Mouse (Mus musculus) intestine, embryonic 14.5 days (tissue): ENCODE results near the gene Gm17720. TPM values are rescaled to one million over a fixed set of nuclear protein-coding genes. Genes with fewer than 3 reads are reported as not detected.
A peak's percentile ranks its signal among the peaks of the same experiment; 100 is the strongest.

Experiments used
- ATAC-seq: fragments of 200-750 bp; cut with Nextera tagmentation; replicated peaks from 2 replicates; pipeline ENCODE4 v1.8.0; 2017; ENCODE audit warnings: low read depth, moderate number of reproducible peaks, moderate TSS enrichment, moderate library complexity; ENCODE audit not compliant: low FRiP score, low TSS enrichment
- DNase-seq: peaks from one replicate; pipeline ENCODE4 v3.0.0-alpha.2; 2018; ENCODE audit warnings: low spot score
- H3K27ac ChIP-seq: fragments of 300-500 bp; sonication (generic); 2 replicates; pipeline ENCODE4 v1.5.1; 2014; ENCODE audit warnings: low read depth, mild to moderate bottlenecking, control low read depth
- H3K27me3 ChIP-seq: fragments of 300-500 bp; sonication (generic); replicated peaks from 2 replicates; pipeline ENCODE4 v1.6.1; 2014; ENCODE audit warnings: low read length, control low read depth; ENCODE audit not compliant: control insufficient read depth, insufficient read depth
- H3K36me3 ChIP-seq: fragments of 300-500 bp; sonication (generic); 2 replicates; pipeline ENCODE4 v1.6.1; 2014; ENCODE audit warnings: low read length, control low read depth; ENCODE audit not compliant: control insufficient read depth, insufficient read depth
- H3K4me1 ChIP-seq: fragments of 300-500 bp; sonication (generic); replicated peaks from 2 replicates; pipeline ENCODE4 v1.6.1; 2014; ENCODE audit warnings: low read length, control low read depth, mixed read lengths; ENCODE audit not compliant: control insufficient read depth, insufficient read depth
- H3K4me2 ChIP-seq: fragments of 300-500 bp; sonication (generic); 2 replicates; pipeline ENCODE4 v1.6.1; 2014; ENCODE audit warnings: low read length
- H3K4me3 ChIP-seq: fragments of 300-500 bp; sonication (generic); 2 replicates; pipeline ENCODE4 v1.5.1; 2014; ENCODE audit warnings: low read depth, low read length, control low read depth, mixed read lengths
- H3K9ac ChIP-seq: fragments of 300-500 bp; sonication (generic); 2 replicates; pipeline ENCODE4 v1.6.1; 2014; ENCODE audit warnings: mild to moderate bottlenecking, low read length
- H3K9me3 ChIP-seq: fragments of 300-500 bp; sonication (generic); 2 replicates; pipeline ENCODE4 v1.6.1; 2016; ENCODE audit warnings: low read length, control low read depth; ENCODE audit not compliant: control insufficient read depth
- WGBS: fragments of 180-500 bp; shearing (Covaris S2); extraction: QIAGEN DNeasy Blood & Tissue Kit; methylation state at CpG from one replicate; pipeline ENCODE4 v1.1.7; 2014; 5-methylcytosine and 5-hydroxymethylcytosine counted together
- polyA plus RNA-seq: library from polyadenylated mRNA; unstranded; fragments of >200 nt; fragmentation: Nextera tagmentation; extraction: Ambion mirVana; gene quantifications from 2 replicates; pipeline ENCODE4 v1.2.1, GENCODE M21; 2014

The Gm17720 gene
- polyA plus RNA-seq, result not detected in 2 replicates

GRCm38 (mm10) chr8:110102653-110103052, at the start of gene Gm17720:
Gene Gm17720, minus strand, starts transcription at chr8:110102753.
- 93% methylated on average over 3 of the region's 3 CpGs for WGBS
- DNase-seq (no peak), ATAC-seq (no peak)
- Histone ChIP-seq H3K4me2 (no peak within 1 kb of the TSS), H3K27me3 (no peaks in the 10 kb centered on the region), H3K9me3 (no peaks in the 10 kb centered on the region), H3K9ac (no peak within 1 kb of the TSS), H3K4me1 (no peaks in the 10 kb centered on the region), H3K27ac (no peak within 1 kb of the TSS), H3K4me3 (no peak within 1 kb of the TSS), H3K36me3 (no peaks in the 10 kb centered on the region)

GRCm38 (mm10) chr8:110145538-110145937, 43.0 kb upstream of the Gm17720 start:
- DNase-seq, result peak; percentile 72
- Histone ChIP-seq H3K9ac (no peak overlapping the region), H3K4me3 (no peak overlapping the region), H3K27ac (no peak overlapping the region), H3K27me3 (no peaks in the 10 kb centered on the region), H3K9me3 (no peaks in the 10 kb centered on the region), H3K4me2 (no peak overlapping the region), H3K4me1 (no peaks in the 10 kb centered on the region), H3K36me3 (no peaks in the 10 kb centered on the region)
- 0% methylated on average over 4 of the region's 4 CpGs for WGBS
- no peak for ATAC-seq

GRCm38 (mm10) chr8:110140770-110141169, 38.2 kb upstream of the Gm17720 start:
- no peaks in the 10 kb centered on the region for H3K9me3 ChIP-seq
- no peak overlapping the region for H3K9ac ChIP-seq
- H3K4me2 ChIP-seq, result no peak overlapping the region
- 73% methylated on average over 4 of the region's 4 CpGs for WGBS
- DNase-seq (no peak), ATAC-seq (no peak)
- no peaks in the 10 kb centered on the region for H3K4me1 ChIP-seq
- H3K4me3 ChIP-seq, result no peak overlapping the region
- H3K27ac ChIP-seq, result no peak overlapping the region
- H3K27me3 ChIP-seq, result no peaks in the 10 kb centered on the region
- H3K36me3 ChIP-seq, result no peaks in the 10 kb centered on the region

GRCm38 (mm10) chr8:110140156-110140555, 37.6 kb upstream of the Gm17720 start:
- Histone ChIP-seq H3K4me2 (no peak overlapping the region), H3K27ac (no peak overlapping the region)
- 65% methylated on average over 3 of the region's 3 CpGs for WGBS

GRCm38 (mm10) chr8:110135515-110135914, 33.0 kb upstream of the Gm17720 start:
- Histone ChIP-seq H3K4me3 (no peak overlapping the region), H3K27ac (no peak overlapping the region), H3K9ac (no peak overlapping the region), H3K4me1 (no peaks in the 10 kb centered on the region), H3K9me3 (no peaks in the 10 kb centered on the region), H3K36me3 (no peaks in the 10 kb centered on the region), H3K27me3 (no peaks in the 10 kb centered on the region), H3K4me2 (no peak overlapping the region)
- WGBS, result 81% methylated on average over 7 of the region's 7 CpGs
- ATAC-seq (no peak), DNase-seq (no peak)

More at GRCm38 (mm10) chr8:110140156-110140555, 37.6 kb upstream of the Gm17720 start:
- Histone ChIP-seq H3K27me3 (no peaks in the 10 kb centered on the region), H3K36me3 (no peaks in the 10 kb centered on the region), H3K4me1 (no peaks in the 10 kb centered on the region), H3K4me3 (no peak overlapping the region), H3K9ac (no peak overlapping the region), H3K9me3 (no peaks in the 10 kb centered on the region)
- ATAC-seq (no peak), DNase-seq (no peak)

- H3K27ac ChIP-seq, result no peak overlapping the region
- 94% methylated on average over 8 of the region's 8 CpGs for WGBS
- H3K4me3 ChIP-seq, result no peak overlapping the region
- H3K9me3 ChIP-seq, result no peaks in the 10 kb centered on the region
- H3K4me2 ChIP-seq, result no peak overlapping the region
- H3K9ac ChIP-seq, result no peak overlapping the region
- H3K36me3 ChIP-seq, result no peaks in the 10 kb centered on the region
- H3K27me3 ChIP-seq, result no peaks in the 10 kb centered on the region
- ATAC-seq (no peak), DNase-seq (no peak)
- H3K4me1 ChIP-seq, result no peaks in the 10 kb centered on the region
These were observed 31.7 kb upstream of the Gm17720 start for GRCm38 (mm10) chr8:110134236-110134635.

- ATAC-seq, result no peak
- no peaks in the 10 kb centered on the region for H3K36me3 ChIP-seq
- peak; percentile 95 for DNase-seq
- no peak overlapping the region for H3K27ac ChIP-seq
- 23% methylated on average over 13 of the region's 13 CpGs for WGBS
- no peaks in the 10 kb centered on the region for H3K9me3 ChIP-seq
- no peaks in the 10 kb centered on the region for H3K27me3 ChIP-seq
- no peak overlapping the region for H3K9ac ChIP-seq
- no peaks in the 10 kb centered on the region for H3K4me1 ChIP-seq
- H3K4me3 ChIP-seq, result no peak overlapping the region
- H3K4me2 ChIP-seq, result no peak overlapping the region
These were observed 28.0 kb upstream of the Gm17720 start for GRCm38 (mm10) chr8:110130537-110130936.

GRCm38 (mm10) chr8:110119715-110120114, 17.2 kb upstream of the Gm17720 start:
- no peak for ATAC-seq
- H3K9me3 ChIP-seq, result no peaks in the 10 kb centered on the region
- peak; percentile 51 for DNase-seq
- no peak overlapping the region for H3K4me2 ChIP-seq
- no peaks in the 10 kb centered on the region for H3K4me1 ChIP-seq
- H3K27me3 ChIP-seq, result no peaks in the 10 kb centered on the region
- H3K36me3 ChIP-seq, result no peaks in the 10 kb centered on the region
- no peak overlapping the region for H3K9ac ChIP-seq
- no peak overlapping the region for H3K4me3 ChIP-seq
- H3K27ac ChIP-seq, result no peak overlapping the region
- 49% methylated on average over 6 of the region's 6 CpGs for WGBS

GRCm38 (mm10) chr8:110101676-110102075, 877 bp downstream of the Gm17720 start:
- DNase-seq (no peak), ATAC-seq (no peak)
- no peaks in the 10 kb centered on the region for H3K36me3 ChIP-seq
- 89% methylated on average over 15 of the region's 15 CpGs for WGBS
- H3K4me1 ChIP-seq, result no peaks in the 10 kb centered on the region
- H3K9ac ChIP-seq, result no peak overlapping the region
- H3K9me3 ChIP-seq, result no peaks in the 10 kb centered on the region
- no peak overlapping the region for H3K4me2 ChIP-seq
- no peaks in the 10 kb centered on the region for H3K27me3 ChIP-seq
- H3K27ac ChIP-seq, result no peak overlapping the region
- H3K4me3 ChIP-seq, result no peak overlapping the region
